ENCODE assay signal across 17 mouse cellular contexts in the genomic region with DNA sequence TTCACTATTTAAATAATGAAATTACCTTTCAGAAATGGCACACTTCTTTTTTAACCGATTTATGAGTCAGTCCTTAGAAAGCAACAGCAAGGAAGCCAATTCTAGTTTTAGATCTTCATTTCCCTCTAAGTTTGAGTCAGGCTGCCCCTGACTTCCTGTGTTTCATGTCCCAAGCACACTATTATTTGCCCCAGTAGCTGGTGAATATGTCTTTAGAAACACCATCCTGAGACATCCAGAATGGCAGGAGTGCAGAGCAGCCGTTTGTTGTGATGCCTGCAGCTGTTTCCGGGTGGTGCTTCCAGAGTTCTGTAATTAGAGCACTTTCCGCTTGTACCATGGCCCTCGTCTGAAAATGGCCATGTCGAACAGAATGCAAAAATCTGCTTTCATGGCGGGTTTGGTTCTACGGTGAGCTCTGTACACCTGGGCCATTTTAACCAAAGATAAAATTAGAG.
DNase-seq lines count a peak whose midpoint lies in the region; ATAC-seq and TF ChIP-seq lines count a peak whose summit lies in the region.
"Had no signal": no experiment of that assay in that cellular context is flagged by ENCODE, and none has a peak within 500 bp of the region (broad histone marks: within the 10 kb centered on the region; RNA-seq: fewer than 3 reads in every experiment).

No protein-coding gene starts in this region.

- no peak overlapping the region for H3K4me2 ChIP-seq in embryonic facial prominence, embryonic 15.5 days (replicated peaks)
- H3K4me2 ChIP-seq: heart, embryonic 11.5 days; limb, embryonic 13.5 days; lung, embryonic 15.5 days had no signal

- no peaks in the 10 kb centered on the region for H3K9me3 ChIP-seq in embryonic facial prominence, embryonic 15.5 days (replicated peaks)
- H3K9me3 ChIP-seq: limb, embryonic 13.5 days; lung, embryonic 15.5 days had no signal

- H3K27ac ChIP-seq in layer of hippocampus, adult 2 months: peak overlapping the region; percentile 24
- H3K27ac ChIP-seq in embryonic facial prominence, embryonic 15.5 days (replicated peaks): peak overlapping the region; percentile 18; the same call in 1 of the 2 replicates
- H3K27ac ChIP-seq: limb, embryonic 13.5 days; lung, embryonic 15.5 days had no signal

- H3K9ac ChIP-seq in embryonic facial prominence, embryonic 15.5 days: no peak overlapping the region
- H3K9ac ChIP-seq: limb, embryonic 13.5 days; lung, embryonic 15.5 days had no signal

- DNase-seq in layer of hippocampus, adult 2 months (ENCODE audit: low spot score in 2 of 2): no peak
- DNase-seq in layer of hippocampus, postnatal 10 days (ENCODE audit: low spot score in 2 of 2): no peak
- DNase-seq in 416B (ENCODE audit: low read depth): peak; percentile 68
- DNase-seq in heart, adult 9 months (ENCODE audit: low spot score in 2 of 2): no peak
- DNase-seq in spleen, postnatal 4 days (ENCODE audit: low spot score in 2 of 2): no peak
- DNase-seq: adrenal gland, adult 8-10 months; heart, postnatal 36 days; kidney, postnatal 36 days; layer of hippocampus, postnatal 36 days; midbrain, embryonic 14.5 days; retina, postnatal 1 day had no signal

- no peak overlapping the region for H3K4me3 ChIP-seq in layer of hippocampus, adult 2 months
- no peak overlapping the region for H3K4me3 ChIP-seq in embryonic facial prominence, embryonic 15.5 days (replicated peaks)
- H3K4me3 ChIP-seq: limb, embryonic 13.5 days; lung, embryonic 15.5 days had no signal

- no peak for TF ChIP-seq CTCF in layer of hippocampus, adult 2 months (conservative IDR thresholded peaks at IDR 0.05)

- 29% methylated on average over 8 of the region's 8 CpGs for WGBS in embryonic facial prominence, embryonic 15.5 days

- H3K27me3 ChIP-seq in embryonic facial prominence, embryonic 15.5 days: no peaks in the 10 kb centered on the region
- H3K27me3 ChIP-seq: limb, embryonic 13.5 days; lung, embryonic 15.5 days had no signal

- ATAC-seq in CD4-positive, CD25-positive, alpha-beta regulatory T cell, adult 4 months: peak; percentile 58
- no peak for ATAC-seq in embryonic facial prominence, embryonic 15.5 days (ENCODE audit: insufficient number of reproducible peaks, low FRiP score, low TSS enrichment, low read depth)
- ATAC-seq in cerebellum, adult (ENCODE audit: insufficient number of reproducible peaks, low FRiP score, low TSS enrichment): no peak

- H3K4me1 ChIP-seq in embryonic facial prominence, embryonic 15.5 days: peaks cover 17% of the 10 kb centered on the region

- no peaks in the 10 kb centered on the region for H3K36me3 ChIP-seq in embryonic facial prominence, embryonic 15.5 days
- H3K36me3 ChIP-seq: limb, embryonic 13.5 days; lung, embryonic 15.5 days had no signal
